Mouse (Mus musculus) erythroblast, embryonic 14.5 days (primary cell): Measurements from ENCODE around the gene Add3.

Experiments
- GATA1 ChIP-seq: IDR thresholded peaks from 2 replicates; pipeline ENCODE4 v1.6.1; 2012; ENCODE audit warnings: low read length, inconsistent platforms, mixed read lengths
- TAL1 ChIP-seq: IDR thresholded peaks from 3 replicates; pipeline ENCODE4 v1.6.1; 2012; ENCODE audit warnings: low read length, inconsistent platforms, mixed read lengths

- no peak for TF ChIP-seq GATA1
- no peak for TF ChIP-seq TAL1
Observed at GRCm38 (mm10) chr19:53126546-53126945, 13.7 kb upstream of the Add3 start.
